10 mouse cellular contexts compared by ENCODE assay signal in genomic region chr5:33697534-33697933, GRCm38 (mm10). TPM values are rescaled to one million over a fixed set of nuclear protein-coding genes. Genes with fewer than 3 reads are reported as not detected.
DNase-seq lines count a peak whose midpoint lies in the region; ATAC-seq and TF ChIP-seq lines count a peak whose summit lies in the region.
"Had no signal": no experiment of that assay in that cellular context is flagged by ENCODE, and none has a peak within 500 bp of the region (broad histone marks: within the 10 kb centered on the region; RNA-seq: fewer than 3 reads in every experiment).

No protein-coding gene starts in this region.

- no peak for TF ChIP-seq CTCF in forebrain, postnatal 0 days (IDR thresholded peaks at IDR 0.05; ENCODE audit: low read depth)

- H3K27ac ChIP-seq in heart, embryonic 13.5 days (replicated peaks) = no peak overlapping the region
- no peak overlapping the region for H3K27ac ChIP-seq in heart, embryonic 11.5 days (ENCODE audit: low read depth, low read length)
- H3K27ac ChIP-seq in embryonic facial prominence, embryonic 10.5 days (replicated peaks) = 0 out of 2 replicates have a peak overlapping the region, but pooled peaks have one; percentile 25
- H3K27ac ChIP-seq in forebrain, postnatal 0 days (ENCODE audit: low read depth, low read length) = 0 out of 2 replicates have a peak overlapping the region, but pooled peaks have one; percentile 35
- H3K27ac ChIP-seq in midbrain, embryonic 13.5 days = peak overlapping the region; percentile 1; the same call in 1 of the 2 replicates

- H3K4me1 ChIP-seq in heart, embryonic 13.5 days = peaks cover 51% of the 10 kb centered on the region
- H3K4me1 ChIP-seq in heart, embryonic 11.5 days (ENCODE audit: control insufficient read depth, insufficient read depth, low read length) = peaks cover 36% of the 10 kb centered on the region
- H3K4me1 ChIP-seq in embryonic facial prominence, embryonic 10.5 days = peaks cover 93% of the 10 kb centered on the region
- H3K4me1 ChIP-seq in forebrain, postnatal 0 days (ENCODE audit: insufficient read depth) = peaks cover 8% of the 10 kb centered on the region; the same call in 1 of the 2 replicates
- peaks cover 83% of the 10 kb centered on the region for H3K4me1 ChIP-seq in midbrain, embryonic 13.5 days (replicated peaks)

- H3K9me3 ChIP-seq in heart, embryonic 13.5 days = no peaks in the 10 kb centered on the region
- no peaks in the 10 kb centered on the region for H3K9me3 ChIP-seq in heart, embryonic 11.5 days (replicated peaks; ENCODE audit: control insufficient read depth, low read length)
- no peaks in the 10 kb centered on the region for H3K9me3 ChIP-seq in embryonic facial prominence, embryonic 10.5 days
- H3K9me3 ChIP-seq in forebrain, postnatal 0 days (ENCODE audit: low read length) = no peaks in the 10 kb centered on the region
- no peaks in the 10 kb centered on the region for H3K9me3 ChIP-seq in midbrain, embryonic 13.5 days

- no peak for DNase-seq in embryonic facial prominence, embryonic 10.5 days (ENCODE audit: low spot score)
- DNase-seq in forebrain, postnatal 0 days = no peak
- no peak for DNase-seq in frontal cortex, postnatal 10 days (ENCODE audit: low spot score in 2 of 2)
- DNase-seq in right cerebral cortex, postnatal 36 days (ENCODE audit: low spot score in 2 of 2) = no peak
- no peak for DNase-seq in liver
- DNase-seq: adrenal gland, adult 2 months; kidney, adult 9 months had no signal

- H3K27me3 ChIP-seq in heart, embryonic 13.5 days (replicated peaks) = peaks cover 66% of the 10 kb centered on the region
- H3K27me3 ChIP-seq in heart, embryonic 11.5 days (ENCODE audit: control insufficient read depth, insufficient read depth, low read length) = peaks cover 35% of the 10 kb centered on the region
- peaks cover 100% of the 10 kb centered on the region for H3K27me3 ChIP-seq in embryonic facial prominence, embryonic 10.5 days (replicated peaks; ENCODE audit: low read depth, poor library complexity, severe bottlenecking)
- no peaks in the 10 kb centered on the region; the same call in 1 of the 2 replicates for H3K27me3 ChIP-seq in forebrain, postnatal 0 days (ENCODE audit: insufficient read depth, low read length)
- peaks cover 78% of the 10 kb centered on the region for H3K27me3 ChIP-seq in midbrain, embryonic 13.5 days

- peak overlapping the region; percentile 53 for H3K9ac ChIP-seq in heart, embryonic 13.5 days
- no peak overlapping the region for H3K9ac ChIP-seq in heart, embryonic 11.5 days (ENCODE audit: low read depth, low read length)
- H3K9ac ChIP-seq in forebrain, postnatal 0 days = no peak overlapping the region
- H3K9ac ChIP-seq in midbrain, embryonic 13.5 days (replicated peaks) = no peak overlapping the region

- H3K36me3 ChIP-seq in heart, embryonic 13.5 days = no peaks in the 10 kb centered on the region
- no peaks in the 10 kb centered on the region for H3K36me3 ChIP-seq in heart, embryonic 11.5 days (ENCODE audit: control insufficient read depth, insufficient read depth, low read length)
- no peaks in the 10 kb centered on the region for H3K36me3 ChIP-seq in embryonic facial prominence, embryonic 10.5 days (replicated peaks)
- no peaks in the 10 kb centered on the region for H3K36me3 ChIP-seq in forebrain, postnatal 0 days (ENCODE audit: insufficient read depth)
- H3K36me3 ChIP-seq in midbrain, embryonic 13.5 days = no peaks in the 10 kb centered on the region

- ATAC-seq in heart, embryonic 13.5 days (ENCODE audit: extremely low read depth, insufficient number of reproducible peaks, low FRiP score, low TSS enrichment) = no peak
- ATAC-seq in heart, embryonic 11.5 days (replicated peaks; ENCODE audit: insufficient number of reproducible peaks, low FRiP score, low TSS enrichment) = no peak
- no peak for ATAC-seq in forebrain, postnatal 0 days
- ATAC-seq in midbrain, embryonic 13.5 days = no peak

- H3K4me2 ChIP-seq in heart, embryonic 13.5 days = no peak overlapping the region
- no peak overlapping the region for H3K4me2 ChIP-seq in heart, embryonic 11.5 days
- no peak overlapping the region for H3K4me2 ChIP-seq in forebrain, postnatal 0 days (ENCODE audit: low read depth)
- no peak overlapping the region for H3K4me2 ChIP-seq in midbrain, embryonic 13.5 days (replicated peaks)

- WGBS in heart, embryonic 13.5 days = 67% methylated on average over 1 of the region's 1 CpGs
- 69% methylated on average over 1 of the region's 1 CpGs for WGBS in heart, embryonic 11.5 days (ENCODE audit: insufficient replicate concordance)
- 30% methylated on average over 1 of the region's 1 CpGs for WGBS in embryonic facial prominence, embryonic 10.5 days
- WGBS in forebrain, postnatal 0 days = 5% methylated on average over 1 of the region's 1 CpGs
- WGBS in midbrain, embryonic 13.5 days = 8% methylated on average over 1 of the region's 1 CpGs

- H3K4me3 ChIP-seq in heart, embryonic 13.5 days = no peak overlapping the region
- no peak overlapping the region for H3K4me3 ChIP-seq in heart, embryonic 11.5 days (ENCODE audit: low read depth, low read length)
- no peak overlapping the region for H3K4me3 ChIP-seq in embryonic facial prominence, embryonic 10.5 days
- no peak overlapping the region for H3K4me3 ChIP-seq in forebrain, postnatal 0 days (ENCODE audit: low read depth, low read length)
- H3K4me3 ChIP-seq in midbrain, embryonic 13.5 days (replicated peaks) = no peak overlapping the region

RNA-seq across cellular contexts. Expression of gene Fgfr3, which starts 23.9 kb away (rescaled TPM):
- 4.1 and 4.3 TPM in 2 replicates for polyA plus RNA-seq in heart, embryonic 13.5 days (2015; fragmentation: Nextera tagmentation; extraction: Ambion mirVana)
- 4.4 and 4.9 TPM in 2 replicates for polyA plus RNA-seq in heart, embryonic 11.5 days (2014; fragmentation: Nextera tagmentation; extraction: Ambion mirVana)
- 12.9 and 36.8 TPM in 2 replicates for polyA plus RNA-seq in embryonic facial prominence, embryonic 10.5 days (2016; fragmentation: Nextera tagmentation; extraction: Ambion mirVana)
- 52.2 and 56.6 TPM in 2 replicates for total RNA-seq in forebrain, postnatal 0 days (2014; rRNA removed)
- 11.7 and 22.2 TPM in 2 replicates for polyA plus RNA-seq in forebrain, postnatal 0 days (2015; fragmentation: Nextera tagmentation; extraction: Ambion mirVana)
- 38.3 and 45.9 TPM in 2 replicates for polyA plus RNA-seq in midbrain, embryonic 13.5 days (2015; fragmentation: Nextera tagmentation; extraction: Ambion mirVana)

RNA-seq across cellular contexts. Expression of gene Tmem129, which starts 39.3 kb away (rescaled TPM):
- 32.0 and 33.0 TPM in 2 replicates for polyA plus RNA-seq in heart, embryonic 13.5 days (2015; fragmentation: Nextera tagmentation; extraction: Ambion mirVana)
- 41.5 and 42.3 TPM in 2 replicates for polyA plus RNA-seq in heart, embryonic 11.5 days (2014; fragmentation: Nextera tagmentation; extraction: Ambion mirVana)
- 37.1 and 40.0 TPM in 2 replicates for polyA plus RNA-seq in embryonic facial prominence, embryonic 10.5 days (2016; fragmentation: Nextera tagmentation; extraction: Ambion mirVana)
- 20.6 and 23.9 TPM in 2 replicates for total RNA-seq in forebrain, postnatal 0 days (2014; rRNA removed)
- polyA plus RNA-seq in forebrain, postnatal 0 days (2015; fragmentation: Nextera tagmentation; extraction: Ambion mirVana) = 15.5 and 20.9 TPM in 2 replicates
- polyA plus RNA-seq in midbrain, embryonic 13.5 days (2015; fragmentation: Nextera tagmentation; extraction: Ambion mirVana) = 31.8 and 33.2 TPM in 2 replicates

RNA-seq across cellular contexts. Expression of gene Tacc3, which starts 39.6 kb away (rescaled TPM):
- 122 and 125 TPM in 2 replicates for polyA plus RNA-seq in heart, embryonic 13.5 days (2015; fragmentation: Nextera tagmentation; extraction: Ambion mirVana)
- 171 and 186 TPM in 2 replicates for polyA plus RNA-seq in heart, embryonic 11.5 days (2014; fragmentation: Nextera tagmentation; extraction: Ambion mirVana)
- 318 and 337 TPM in 2 replicates for polyA plus RNA-seq in embryonic facial prominence, embryonic 10.5 days (2016; fragmentation: Nextera tagmentation; extraction: Ambion mirVana)
- total RNA-seq in forebrain, postnatal 0 days (2014; rRNA removed) = 12.0 and 20.1 TPM in 2 replicates
- 24.9 and 25.5 TPM in 2 replicates for polyA plus RNA-seq in forebrain, postnatal 0 days (2015; fragmentation: Nextera tagmentation; extraction: Ambion mirVana)
- polyA plus RNA-seq in midbrain, embryonic 13.5 days (2015; fragmentation: Nextera tagmentation; extraction: Ambion mirVana) = 84.6 and 88.0 TPM in 2 replicates

RNA-seq across cellular contexts. Expression of gene Slbp, which starts 45.2 kb away (rescaled TPM):
- 114 and 121 TPM in 2 replicates for polyA plus RNA-seq in heart, embryonic 13.5 days (2015; fragmentation: Nextera tagmentation; extraction: Ambion mirVana)
- 162 and 166 TPM in 2 replicates for polyA plus RNA-seq in heart, embryonic 11.5 days (2014; fragmentation: Nextera tagmentation; extraction: Ambion mirVana)
- 313 and 322 TPM in 2 replicates for polyA plus RNA-seq in embryonic facial prominence, embryonic 10.5 days (2016; fragmentation: Nextera tagmentation; extraction: Ambion mirVana)
- 88.7 and 89.8 TPM in 2 replicates for total RNA-seq in forebrain, postnatal 0 days (2014; rRNA removed)
- 86.4 and 94.4 TPM in 2 replicates for polyA plus RNA-seq in forebrain, postnatal 0 days (2015; fragmentation: Nextera tagmentation; extraction: Ambion mirVana)
- polyA plus RNA-seq in midbrain, embryonic 13.5 days (2015; fragmentation: Nextera tagmentation; extraction: Ambion mirVana) = 143 and 151 TPM in 2 replicates

Comparison
In these comparisons a context has a peak if more than half of its experiments do, and no peak if none do; other contexts are left out.
1. H3K27ac ChIP-seq: peak in embryonic facial prominence, embryonic 10.5 days (single experiment), forebrain, postnatal 0 days (single experiment) and midbrain, embryonic 13.5 days (single experiment); none in heart, embryonic 13.5 days (single experiment) and heart, embryonic 11.5 days (single experiment).